Mouse (Mus musculus) monocyte, adult 2 months (primary cell): ENCODE measurements around the gene Gm14403.
"Not testable (repeated sequence)": the region's sequence is repeated elsewhere in the genome, so short reads cannot be mapped to it uniquely, and the experiment has no call there.

Experiments used
- DNase-seq, 2 experiments: peaks; one replicate each; pipeline ENCODE4 v3.0.0; 2022; ENCODE audit warnings: low spot score in 2 of 2, low read depth in 1 of 2

Gm14403 gene

GRCm38 (mm10) chr2:177498067-177498466, at the start of gene Gm14403:
Gene Gm14403, plus strand, starts transcription at chr2:177498215.
- not testable (repeated sequence) for DNase-seq

- DNase-seq, result not testable (repeated sequence)
Measured at GRCm38 (mm10) chr2:177464676-177465075, 33.3 kb upstream of the Gm14403 start, which contains the start of gene Zfp970. Gene Zfp970, plus strand, starts transcription at chr2:177464733.

GRCm38 (mm10) chr2:177468222-177468621, 29.8 kb upstream of the Gm14403 start:
- DNase-seq, result not testable (repeated sequence)

- DNase-seq, result not testable (repeated sequence)
Measured at GRCm38 (mm10) chr2:177472261-177472660, 25.8 kb upstream of the Gm14403 start.

- DNase-seq, result not testable (repeated sequence)
Measured at GRCm38 (mm10) chr2:177481971-177482370, 16.0 kb upstream of the Gm14403 start.

- DNase-seq, result not testable (repeated sequence)
Measured at GRCm38 (mm10) chr2:177483238-177483948, 14.6 kb upstream of the Gm14403 start.

DNA sequence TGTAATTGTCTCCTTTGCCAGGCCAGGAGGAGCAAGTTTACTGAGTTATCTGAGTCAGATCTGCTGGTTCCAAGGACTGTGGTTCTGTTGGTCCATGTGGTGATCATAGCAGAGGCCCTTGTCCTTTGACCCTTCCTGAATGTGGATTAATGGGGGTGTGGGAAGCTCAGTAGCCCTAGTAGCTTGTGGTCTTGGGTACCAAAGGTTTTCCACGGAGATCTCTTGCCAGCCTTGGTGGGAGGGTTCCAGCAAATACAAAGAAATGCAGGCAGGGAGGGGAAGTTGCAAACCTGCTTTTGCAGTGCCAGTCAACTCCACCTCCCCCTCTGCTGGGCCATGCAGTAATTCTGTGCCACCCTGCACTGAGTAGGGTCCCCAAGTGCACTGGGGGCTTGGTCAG, 1.2 kb downstream of the Gm14403 start:
- DNase-seq, result not testable (repeated sequence)

DNA sequence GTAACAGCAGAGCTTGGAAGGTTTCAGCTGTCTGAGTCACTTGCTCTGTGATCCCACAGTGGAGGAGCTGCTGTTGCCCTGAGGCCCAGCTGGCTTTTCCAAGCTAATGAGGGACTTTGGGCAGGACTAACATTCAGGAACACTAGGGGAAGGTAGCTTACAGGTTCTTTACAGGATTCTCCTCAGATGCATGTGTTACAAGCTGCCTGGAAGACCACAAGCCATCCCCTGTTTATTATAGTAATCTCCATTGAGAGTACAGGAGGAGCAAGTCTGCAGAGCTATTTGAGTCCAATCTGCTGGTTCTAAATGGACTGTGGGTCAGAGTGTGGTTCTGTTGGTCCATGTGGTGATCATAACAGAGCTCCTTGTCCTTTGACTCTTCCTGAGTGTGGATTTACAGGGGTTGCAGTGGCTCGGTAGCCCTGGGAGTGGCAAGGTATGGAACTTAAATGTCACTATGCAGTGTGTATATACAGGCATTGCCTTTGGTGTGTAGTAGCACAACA, 7.2 kb downstream of the Gm14403 start:
- DNase-seq, result not testable (repeated sequence)

DNA sequence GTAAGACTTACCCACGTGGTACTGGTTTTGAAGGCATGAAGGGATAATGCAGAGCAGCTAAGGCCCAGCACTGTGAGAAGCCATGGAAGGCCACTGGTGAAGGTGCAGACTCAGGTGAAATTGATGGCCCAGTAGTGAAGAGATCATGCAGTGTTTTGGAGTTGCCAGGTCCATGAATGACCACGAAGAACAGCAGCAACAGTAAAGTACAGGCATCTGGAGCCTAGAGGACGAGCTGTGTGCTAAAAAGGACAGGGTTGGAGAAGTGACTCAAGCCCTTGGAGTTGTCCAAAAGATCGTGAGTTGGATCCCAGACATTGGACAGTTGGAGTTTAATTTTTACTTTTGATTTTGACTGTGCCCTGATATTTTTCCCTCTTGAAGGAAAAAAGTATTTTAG, 13.4 kb downstream of the Gm14403 start:
- DNase-seq, result not testable (repeated sequence)

DNA sequence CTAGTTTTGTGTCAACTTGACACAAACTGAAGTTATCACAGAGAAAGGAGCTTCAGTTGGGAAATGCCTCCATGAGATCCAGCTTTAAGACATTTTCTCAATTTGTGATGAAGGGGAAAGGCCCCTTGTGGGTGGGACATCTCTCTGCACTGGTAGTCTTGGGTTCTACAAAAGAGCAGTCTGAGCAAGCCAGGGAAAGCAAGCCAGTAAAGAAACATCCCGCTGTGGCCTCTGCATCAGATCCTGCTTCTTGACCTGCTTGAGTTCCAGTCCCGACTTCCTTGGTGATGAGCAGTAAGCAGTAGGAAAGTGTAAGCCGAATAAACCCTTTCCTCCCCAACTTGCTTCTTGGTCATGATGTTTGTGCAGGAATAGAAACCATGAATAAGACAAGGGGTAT, 14.0 kb downstream of the Gm14403 start:
- DNase-seq, result not testable (repeated sequence)

- DNase-seq, result not testable (repeated sequence)
Measured at GRCm38 (mm10) chr2:177513991-177514479, 16.0 kb downstream of the Gm14403 start.

GRCm38 (mm10) chr2:177517746-177518145, 19.7 kb downstream of the Gm14403 start:
- not testable (repeated sequence) for DNase-seq

GRCm38 (mm10) chr2:177518354-177518753, 20.3 kb downstream of the Gm14403 start:
- not testable (repeated sequence) for DNase-seq

DNA sequence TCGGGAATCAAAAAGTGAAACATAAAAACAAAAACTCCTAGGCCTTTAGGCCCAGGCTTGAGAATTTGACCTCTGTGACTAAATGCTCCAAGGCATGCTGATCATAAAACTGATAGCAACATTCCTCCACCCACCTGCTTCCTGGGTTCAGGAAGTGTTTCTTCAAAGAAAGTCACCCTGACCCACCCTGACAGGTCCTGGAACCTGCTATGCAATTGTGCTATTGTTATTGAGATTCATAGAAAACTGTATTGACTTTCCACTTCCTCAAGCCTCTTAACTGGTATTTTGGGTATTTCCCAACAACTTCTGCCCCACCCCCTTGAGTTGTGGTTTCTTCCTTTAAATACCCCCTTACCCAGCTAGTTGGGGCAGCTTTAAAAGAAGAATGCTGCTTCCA, 20.9 kb downstream of the Gm14403 start:
- not testable (repeated sequence) for DNase-seq

DNA sequence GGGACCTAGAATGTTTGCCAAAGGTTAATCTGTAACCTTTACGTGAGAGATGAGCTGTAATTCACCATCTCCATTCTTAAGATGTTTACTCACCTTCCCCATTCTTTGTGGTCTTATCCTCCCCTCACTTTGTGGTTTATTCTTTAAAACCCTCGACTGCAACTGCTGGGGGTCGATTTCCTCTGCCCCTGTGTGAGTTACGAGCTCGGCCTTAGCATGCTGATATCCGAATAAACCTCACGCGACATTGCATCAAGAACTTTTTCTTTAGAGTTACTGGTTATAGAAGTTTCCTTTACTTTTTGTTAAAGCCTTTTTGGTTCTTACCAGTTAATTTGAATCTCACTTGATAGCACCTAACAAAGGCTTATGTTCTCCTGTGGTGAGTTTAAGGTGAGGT, 22.0 kb downstream of the Gm14403 start:
- DNase-seq, result no peak

GRCm38 (mm10) chr2:177523061-177523460, 25.0 kb downstream of the Gm14403 start:
- DNase-seq, result no peak

- not testable (repeated sequence) for DNase-seq
Measured at GRCm38 (mm10) chr2:177523674-177524073, 25.7 kb downstream of the Gm14403 start.

- DNase-seq, result not testable (repeated sequence)
Measured at GRCm38 (mm10) chr2:177524171-177524570, 26.2 kb downstream of the Gm14403 start.

DNA sequence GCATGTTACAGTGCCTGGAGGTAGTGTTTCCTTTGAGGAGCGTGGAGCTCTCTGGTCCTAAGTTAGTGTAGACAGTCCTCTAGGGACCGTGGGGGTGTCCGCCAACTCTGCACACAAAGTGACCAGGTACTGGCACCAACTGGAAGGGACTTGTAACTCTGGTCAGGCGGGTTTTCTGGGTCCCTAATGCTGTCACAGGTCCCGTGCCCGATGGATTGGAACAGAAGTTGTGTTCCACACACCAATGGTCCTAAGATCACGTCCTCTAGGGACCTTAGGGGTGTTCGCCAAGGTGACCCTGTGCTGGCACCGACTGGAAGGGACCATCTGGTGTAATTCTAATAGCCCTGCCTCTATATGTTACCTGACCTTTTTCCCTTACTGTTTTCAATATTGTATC, 37.9 kb downstream of the Gm14403 start:
- no peak for DNase-seq

DNA sequence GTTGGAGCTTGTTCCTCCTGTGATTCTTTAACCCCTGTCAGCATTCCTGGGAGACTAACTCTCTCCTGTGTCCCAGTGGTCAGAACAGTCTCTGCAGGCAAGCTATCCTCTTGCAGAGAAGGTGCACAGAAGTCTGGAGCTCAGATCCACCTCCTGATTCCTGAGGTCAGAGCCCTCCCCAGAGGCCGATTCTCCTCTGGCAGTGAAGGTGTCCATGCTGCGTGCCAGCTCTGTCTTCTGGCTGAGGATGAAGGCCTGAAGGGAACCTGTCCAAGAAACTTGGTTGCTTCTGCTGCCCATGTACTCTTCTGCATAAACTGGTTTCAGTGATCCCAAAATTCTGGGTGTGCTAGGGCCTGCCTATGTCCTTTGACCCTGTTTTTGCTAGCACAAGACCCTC, 39.1 kb downstream of the Gm14403 start:
- not testable (repeated sequence) for DNase-seq

DNA sequence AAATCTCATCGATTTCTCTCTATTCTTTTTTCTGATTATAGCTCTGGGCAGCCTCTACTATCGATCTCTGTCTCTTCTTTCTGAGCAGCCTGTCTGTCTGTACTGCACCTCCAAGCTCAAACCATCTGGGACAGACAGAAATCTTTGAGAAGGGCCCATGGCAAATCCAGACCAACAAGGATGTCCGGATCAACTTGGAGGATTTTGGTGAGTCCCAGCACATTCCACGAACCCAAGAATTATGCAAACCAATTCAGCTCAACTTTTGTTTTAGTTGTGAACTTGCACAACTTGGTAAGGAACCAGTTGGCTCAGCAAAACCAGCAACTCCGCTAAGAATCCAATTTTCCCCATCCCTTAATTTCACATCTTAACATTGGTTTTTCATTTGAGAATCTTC, 39.7 kb downstream of the Gm14403 start:
- DNase-seq, result not testable (repeated sequence)

DNA sequence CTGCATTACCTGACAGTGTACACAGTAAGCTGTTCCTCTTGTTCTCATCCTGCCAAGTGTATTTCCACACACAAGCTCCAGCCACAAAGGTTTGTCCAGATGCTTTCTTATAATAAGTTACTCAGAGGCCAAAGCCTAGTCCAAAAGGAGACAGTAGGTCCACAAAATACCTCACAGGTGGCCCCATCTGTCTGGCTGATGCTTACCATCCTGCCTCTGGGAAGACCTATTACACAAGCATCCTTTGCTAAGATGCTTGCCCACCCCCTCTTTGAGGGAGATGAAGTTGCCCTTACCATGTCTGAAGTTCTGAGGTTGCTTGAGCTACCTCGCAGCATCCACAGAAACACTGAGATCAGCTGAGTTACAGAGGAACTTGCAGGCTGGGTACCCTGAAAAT, 57.2 kb downstream of the Gm14403 start:
- DNase-seq, result not testable (repeated sequence)
